Mouse (Mus musculus): ENCODE data around the gene Ptprn. TPM values are rescaled to one million over a fixed set of nuclear protein-coding genes. Genes with fewer than 3 reads are reported as not detected.
A peak's percentile ranks its signal among the peaks of the same experiment; 100 is the strongest.

The Ptprn gene
- polyA plus RNA-seq (2016; fragmentation: Nextera tagmentation; extraction: Ambion mirVana) = 11.7 and 12.6 TPM in 2 replicates

DNA sequence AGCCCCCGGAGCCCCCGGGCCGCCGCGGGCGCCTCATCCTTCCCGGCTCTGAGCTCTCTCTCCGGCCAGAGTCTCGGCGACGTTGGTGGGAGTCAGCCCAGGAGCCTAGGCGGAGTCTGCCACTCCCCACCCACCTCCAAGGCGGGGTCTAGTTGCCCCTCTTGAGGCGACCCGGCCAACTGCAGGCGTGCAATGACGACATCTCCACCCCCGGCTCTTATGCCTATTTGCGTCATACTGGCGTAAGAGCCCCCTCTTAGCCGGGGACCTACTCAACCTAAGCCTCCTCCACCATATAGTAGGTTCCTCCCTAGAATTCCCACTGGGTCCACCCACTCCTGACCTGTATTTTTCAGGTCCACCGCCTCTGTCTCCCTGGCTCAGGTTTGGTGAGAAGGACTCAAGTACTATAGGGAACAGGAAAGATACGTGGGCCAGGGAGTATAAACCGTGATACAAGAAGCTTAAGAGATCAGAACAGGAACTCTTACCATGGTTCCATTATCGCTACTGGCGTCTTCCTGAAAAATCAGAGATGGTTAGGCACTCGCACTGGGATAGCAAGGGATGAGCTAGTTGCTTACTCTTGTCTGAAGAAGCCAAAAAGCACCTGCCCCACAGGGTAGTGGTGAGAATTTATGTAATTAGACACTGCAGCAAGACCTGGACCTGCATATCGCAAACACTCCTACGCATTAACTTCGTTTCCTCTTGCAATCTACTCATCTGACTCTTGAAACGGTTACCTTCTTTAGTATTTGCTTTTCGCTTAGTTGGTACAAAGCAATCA, at the start of gene Ptprn:
Gene Ptprn, minus strand, starts transcription at position 412 of the 790 bp plus-strand sequence.
- H3K9ac ChIP-seq = peak within 1 kb of the TSS; percentile 60
- peak within 1 kb of the TSS; percentile 65 for H3K4me2 ChIP-seq (replicated peaks)
- H3K4me3 ChIP-seq = peak within 1 kb of the TSS; percentile 48
- no peaks in the 10 kb centered on the region for H3K36me3 ChIP-seq
- peak; percentile 74 for ATAC-seq (ENCODE audit: low FRiP score)
- H3K4me1 ChIP-seq = peaks cover 13% of the 10 kb centered on the region
- 12% methylated on average over 32 of the region's 32 CpGs for WGBS
- no peak within 1 kb of the TSS for H3K27ac ChIP-seq
- peaks cover 73% of the 10 kb centered on the region for H3K27me3 ChIP-seq
- no peaks in the 10 kb centered on the region for H3K9me3 ChIP-seq (replicated peaks)

DNA sequence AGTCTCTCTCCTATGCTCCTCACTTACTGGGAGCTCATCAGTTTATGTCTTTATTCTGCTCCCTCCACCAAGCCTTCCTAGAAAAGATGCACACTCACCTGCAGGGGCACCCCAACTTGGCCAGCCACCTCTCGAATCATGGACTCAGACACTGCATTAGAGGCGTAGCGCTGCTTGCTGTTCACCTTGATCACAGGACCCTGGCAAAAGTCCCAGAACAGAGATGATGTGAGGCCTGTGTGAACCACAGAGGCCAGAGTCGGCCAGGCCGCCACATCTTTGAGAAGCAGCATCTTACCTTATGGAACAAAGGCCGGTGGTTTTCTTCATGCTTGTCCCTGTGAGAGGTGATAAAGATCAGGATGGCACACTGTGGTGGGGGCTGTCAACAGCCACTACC, 47.4 kb upstream of the Ptprn start:
- no peaks in the 10 kb centered on the region for H3K27me3 ChIP-seq
- no peaks in the 10 kb centered on the region for H3K9me3 ChIP-seq (replicated peaks)
- H3K4me3 ChIP-seq = no peak overlapping the region
- WGBS = 95% methylated on average over 6 of the region's 6 CpGs
- H3K4me1 ChIP-seq = peaks cover 9% of the 10 kb centered on the region
- no peak overlapping the region for H3K27ac ChIP-seq
- ATAC-seq (ENCODE audit: low FRiP score) = no peak
- no peak overlapping the region for H3K9ac ChIP-seq
- peaks cover 81% of the 10 kb centered on the region for H3K36me3 ChIP-seq
- no peak overlapping the region for H3K4me2 ChIP-seq (replicated peaks)

DNA sequence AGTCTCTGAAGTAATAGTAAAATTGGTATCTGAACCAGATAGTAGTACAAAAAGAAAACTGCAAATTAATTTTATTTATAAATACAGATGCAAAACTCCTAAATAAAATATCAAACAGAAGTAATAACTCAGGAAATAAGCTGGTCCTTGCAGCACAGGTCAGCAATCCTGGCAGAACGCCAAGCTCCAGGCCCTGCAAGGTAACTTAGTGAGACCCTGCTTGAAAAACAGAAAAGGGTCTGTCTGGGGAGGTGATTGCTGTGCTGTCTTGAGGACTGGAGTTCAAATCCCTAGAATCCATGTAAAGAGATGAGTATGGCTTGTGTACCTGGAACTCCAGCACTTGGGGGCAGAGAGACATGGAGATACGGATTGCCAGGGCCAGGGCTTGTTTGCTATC, 40.4 kb upstream of the Ptprn start:
- Histone ChIP-seq H3K4me1 (no peaks in the 10 kb centered on the region), H3K27me3 (no peaks in the 10 kb centered on the region), H3K4me2 (replicated peaks) (no peak overlapping the region), H3K9me3 (replicated peaks) (no peaks in the 10 kb centered on the region), H3K36me3 (peaks cover 30% of the 10 kb centered on the region), H3K27ac (no peak overlapping the region), H3K9ac (no peak overlapping the region), H3K4me3 (no peak overlapping the region)
- ATAC-seq (ENCODE audit: low FRiP score) = no peak
- WGBS = 90% methylated on average over 2 of the region's 2 CpGs

DNA sequence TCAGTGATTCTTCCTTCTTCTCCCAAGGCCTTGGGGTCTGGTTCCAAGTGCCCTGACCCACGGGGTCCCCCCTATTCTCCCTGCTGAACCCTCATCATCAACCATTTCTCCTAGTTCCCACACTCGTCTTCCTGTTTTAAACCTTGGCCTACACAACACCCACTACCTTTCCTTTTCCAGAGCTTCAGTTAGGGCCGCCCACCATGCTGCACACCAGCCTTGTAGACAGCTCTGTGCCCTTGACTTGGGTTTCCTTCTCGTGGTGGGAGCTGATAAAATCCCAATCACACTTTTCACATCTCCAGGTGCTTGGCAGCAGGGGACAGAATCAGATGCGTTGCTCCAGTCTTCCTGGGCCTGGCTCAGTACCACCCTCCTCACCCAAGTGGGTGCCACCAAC, 30.0 kb upstream of the Ptprn start:
- H3K36me3 ChIP-seq = no peaks in the 10 kb centered on the region
- no peak overlapping the region for H3K4me2 ChIP-seq (replicated peaks)
- no peak overlapping the region for H3K4me3 ChIP-seq
- H3K9ac ChIP-seq = no peak overlapping the region
- H3K27me3 ChIP-seq = no peaks in the 10 kb centered on the region
- no peak for ATAC-seq (ENCODE audit: low FRiP score)
- 79% methylated on average over 5 of the region's 5 CpGs for WGBS
- H3K27ac ChIP-seq = no peak overlapping the region
- no peaks in the 10 kb centered on the region for H3K9me3 ChIP-seq (replicated peaks)
- H3K4me1 ChIP-seq = peaks cover 10% of the 10 kb centered on the region

DNA sequence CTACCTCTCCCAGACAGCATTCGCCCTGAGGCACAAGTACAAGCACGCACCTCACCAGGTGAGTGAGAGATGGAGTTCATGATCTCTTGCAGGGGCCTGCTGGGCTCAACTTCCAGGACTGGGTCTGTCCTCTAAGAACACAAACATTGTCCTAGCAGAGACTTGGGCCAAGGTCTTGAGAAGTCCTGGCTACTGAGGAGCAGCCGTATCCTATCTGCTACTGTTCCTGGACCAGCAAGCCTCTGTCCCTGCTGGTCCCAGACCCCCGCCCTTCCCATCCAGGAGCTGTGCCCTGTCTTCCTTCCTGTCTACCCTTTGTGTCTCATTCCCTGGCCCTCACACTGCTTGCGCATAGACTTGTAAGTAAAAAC, 29.0 kb upstream of the Ptprn start:
- no peak for ATAC-seq (ENCODE audit: low FRiP score)
- H3K4me2 ChIP-seq (replicated peaks) = no peak overlapping the region
- H3K36me3 ChIP-seq = no peaks in the 10 kb centered on the region
- no peak overlapping the region for H3K4me3 ChIP-seq
- H3K27me3 ChIP-seq = no peaks in the 10 kb centered on the region
- H3K4me1 ChIP-seq = peaks cover 20% of the 10 kb centered on the region
- WGBS = 83% methylated on average over 5 of the region's 5 CpGs
- no peak overlapping the region for H3K27ac ChIP-seq
- H3K9ac ChIP-seq = no peak overlapping the region
- no peaks in the 10 kb centered on the region for H3K9me3 ChIP-seq (replicated peaks)

DNA sequence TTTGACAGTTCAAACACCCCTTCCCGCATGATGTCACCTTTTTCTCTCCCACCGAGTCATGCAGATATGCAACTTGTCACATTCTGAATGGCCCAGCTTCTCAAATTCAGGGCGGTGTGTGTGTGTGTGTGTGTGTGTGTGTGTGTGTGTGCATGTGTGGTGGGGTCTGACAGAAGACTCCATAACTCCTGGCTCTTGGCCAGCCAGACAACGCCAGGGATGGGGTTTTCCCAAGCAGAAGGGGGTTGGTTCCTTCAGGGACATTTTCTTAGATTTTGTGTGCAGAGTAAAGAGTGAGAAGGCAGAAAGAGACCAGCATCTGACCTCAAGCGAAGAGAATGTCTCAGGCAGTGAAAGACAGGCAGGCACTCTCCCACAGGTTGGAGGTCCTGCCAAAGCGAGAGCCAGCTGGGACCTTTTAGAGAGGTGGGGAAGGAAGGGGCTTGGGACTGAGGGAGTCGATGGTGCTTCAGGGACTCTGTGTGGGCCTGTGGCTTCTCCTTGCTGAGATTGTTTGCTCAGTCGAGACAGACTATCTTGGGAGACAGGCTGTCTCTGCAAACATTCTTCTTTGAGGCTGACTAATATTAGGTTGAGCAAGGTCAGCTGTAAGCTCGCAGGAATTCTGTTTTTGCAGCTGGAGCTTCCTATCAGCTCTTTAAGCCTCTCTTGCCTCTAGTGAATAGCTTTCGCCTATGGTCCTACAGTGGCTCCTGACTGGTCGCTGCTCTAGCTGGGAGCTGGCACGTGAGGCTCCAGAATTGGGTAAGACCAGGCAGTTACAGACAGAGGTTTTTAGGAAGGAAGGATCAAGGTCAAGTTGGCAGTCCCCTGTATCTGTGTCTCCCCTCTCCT, 28.4 kb upstream of the Ptprn start:
- no peak overlapping the region for H3K9ac ChIP-seq

DNA sequence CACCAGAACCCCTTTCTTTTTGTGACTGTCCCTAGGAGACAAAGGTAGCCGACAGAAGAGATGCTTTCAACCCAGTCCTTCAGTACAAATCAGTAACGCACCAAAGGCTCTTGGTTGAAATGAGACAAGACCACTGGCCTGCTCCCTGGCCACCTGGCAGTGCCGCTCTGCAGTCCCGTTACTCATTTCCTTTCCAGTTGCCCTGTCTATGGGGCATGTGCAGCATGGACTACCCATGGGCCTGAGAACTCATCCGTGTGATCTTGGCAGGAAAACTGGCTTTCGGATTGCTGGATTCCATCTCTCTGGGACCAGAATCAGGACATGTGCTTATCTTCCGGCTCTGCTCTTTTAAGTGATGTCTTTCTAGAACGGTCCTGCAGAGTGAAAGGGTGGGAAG, 27.0 kb upstream of the Ptprn start:
- Histone ChIP-seq H3K9me3 (replicated peaks) (no peaks in the 10 kb centered on the region), H3K4me2 (replicated peaks) (no peak overlapping the region), H3K36me3 (no peaks in the 10 kb centered on the region), H3K27me3 (no peaks in the 10 kb centered on the region), H3K9ac (no peak overlapping the region), H3K27ac (no peak overlapping the region), H3K4me1 (peaks cover 26% of the 10 kb centered on the region), H3K4me3 (no peak overlapping the region)
- 88% methylated on average over 8 of the region's 8 CpGs for WGBS
- ATAC-seq (ENCODE audit: low FRiP score) = no peak

More for the DNA sequence above, 28.4 kb upstream of the Ptprn start:
- Histone ChIP-seq H3K4me3 (no peak overlapping the region), H3K4me1 (peaks cover 26% of the 10 kb centered on the region), H3K27ac (peak overlapping the region; percentile 35; the same call in 1 of the 2 replicates), H3K36me3 (no peaks in the 10 kb centered on the region), H3K4me2 (replicated peaks) (no peak overlapping the region), H3K9me3 (replicated peaks) (no peaks in the 10 kb centered on the region), H3K27me3 (no peaks in the 10 kb centered on the region)
- ATAC-seq (ENCODE audit: low FRiP score) = no peak
- WGBS = 57% methylated on average over 12 of the region's 12 CpGs

DNA sequence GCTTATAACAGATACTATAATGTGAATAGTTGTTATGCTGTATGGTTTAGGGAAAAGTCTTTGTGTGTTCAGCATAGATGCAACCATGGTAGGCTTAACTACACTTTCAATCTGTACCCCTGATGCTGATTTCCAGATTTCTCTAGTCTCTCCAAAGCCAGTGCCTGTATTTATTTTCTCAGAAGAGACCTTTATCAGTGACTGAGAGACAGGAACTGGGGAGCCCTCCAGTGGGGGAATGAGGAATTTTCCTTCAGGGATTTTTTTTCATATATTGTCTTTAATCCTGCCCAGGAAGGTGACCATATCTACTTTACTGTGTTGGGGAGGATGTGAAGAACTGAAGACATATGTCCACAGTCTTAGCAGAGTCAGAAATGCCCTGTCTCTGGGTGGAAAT, 26.3 kb upstream of the Ptprn start:
- Histone ChIP-seq H3K9me3 (replicated peaks) (no peaks in the 10 kb centered on the region), H3K4me2 (replicated peaks) (no peak overlapping the region), H3K36me3 (no peaks in the 10 kb centered on the region), H3K27me3 (no peaks in the 10 kb centered on the region), H3K9ac (no peak overlapping the region), H3K27ac (peak overlapping the region; percentile 93), H3K4me1 (peaks cover 26% of the 10 kb centered on the region), H3K4me3 (no peak overlapping the region)
- ATAC-seq (ENCODE audit: low FRiP score) = peak; percentile 14; the same call in 1 of the 2 replicates

DNA sequence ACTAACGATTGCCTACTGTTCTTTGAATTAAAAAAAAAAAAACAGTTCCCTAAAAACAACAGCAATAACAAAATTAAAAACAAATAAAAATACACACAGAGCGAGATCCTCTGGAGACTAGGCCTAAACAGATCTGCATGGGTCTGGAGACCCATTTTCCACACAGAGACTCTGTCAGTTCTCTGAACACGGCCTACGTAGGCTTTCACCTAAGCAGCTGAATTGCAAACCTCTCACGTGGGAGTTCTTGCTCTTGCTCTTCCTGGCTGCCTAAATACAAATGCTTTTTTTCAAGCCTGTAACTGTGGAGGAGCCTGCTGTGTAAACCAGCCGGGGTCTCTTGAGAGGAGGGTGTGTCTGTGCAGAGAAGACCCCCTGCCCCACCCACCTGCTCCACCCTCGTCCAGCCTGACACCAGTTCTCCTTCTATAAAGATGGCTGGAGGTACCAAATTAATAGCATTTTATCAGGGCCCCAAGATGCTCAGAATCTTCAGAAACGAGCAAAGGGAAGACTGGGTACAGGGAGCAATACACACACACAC, 25.7 kb upstream of the Ptprn start:
- no peak overlapping the region for H3K9ac ChIP-seq
- peak overlapping the region; percentile 93 for H3K27ac ChIP-seq
- H3K36me3 ChIP-seq = no peaks in the 10 kb centered on the region
- no peak overlapping the region for H3K4me3 ChIP-seq
- ATAC-seq (ENCODE audit: low FRiP score) = peak; percentile 59
- peaks cover 26% of the 10 kb centered on the region for H3K4me1 ChIP-seq
- no peaks in the 10 kb centered on the region for H3K9me3 ChIP-seq (replicated peaks)
- H3K27me3 ChIP-seq = no peaks in the 10 kb centered on the region
- whole genome bisulfite sequencing = 31% methylated on average over 8 of the region's 8 CpGs
- 0 out of 2 replicates have a peak overlapping the region, but pooled peaks have one; percentile 13 for H3K4me2 ChIP-seq (replicated peaks)

DNA sequence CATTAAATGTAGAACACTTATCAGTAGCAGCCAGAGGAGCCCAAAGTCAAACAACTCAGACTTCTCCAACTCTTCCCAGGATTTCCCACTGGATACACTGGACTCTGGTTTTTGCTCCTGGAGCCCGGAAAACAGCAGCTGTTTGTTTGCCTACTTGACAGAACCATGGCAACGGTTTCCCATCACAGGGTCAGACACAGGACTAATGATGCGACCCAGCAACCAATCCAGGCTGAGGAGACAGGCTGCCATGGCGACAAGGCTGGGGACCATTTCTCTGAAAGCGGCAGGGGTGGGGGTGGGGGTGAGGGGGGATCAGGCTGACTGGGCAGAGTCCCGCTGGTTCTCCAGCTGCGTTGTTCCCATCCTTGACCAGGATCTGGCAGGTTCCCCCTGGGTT, 25.1 kb upstream of the Ptprn start:
- Histone ChIP-seq H3K36me3 (no peaks in the 10 kb centered on the region), H3K27ac (peak overlapping the region; percentile 93), H3K4me1 (peaks cover 26% of the 10 kb centered on the region), H3K4me3 (no peak overlapping the region), H3K27me3 (no peaks in the 10 kb centered on the region), H3K9me3 (replicated peaks) (no peaks in the 10 kb centered on the region), H3K9ac (no peak overlapping the region), H3K4me2 (replicated peaks) (peak overlapping the region; percentile 27; the same call in 1 of the 2 replicates)
- peak; percentile 91 for ATAC-seq (ENCODE audit: low FRiP score)
- WGBS = 5% methylated on average over 7 of the region's 7 CpGs

DNA sequence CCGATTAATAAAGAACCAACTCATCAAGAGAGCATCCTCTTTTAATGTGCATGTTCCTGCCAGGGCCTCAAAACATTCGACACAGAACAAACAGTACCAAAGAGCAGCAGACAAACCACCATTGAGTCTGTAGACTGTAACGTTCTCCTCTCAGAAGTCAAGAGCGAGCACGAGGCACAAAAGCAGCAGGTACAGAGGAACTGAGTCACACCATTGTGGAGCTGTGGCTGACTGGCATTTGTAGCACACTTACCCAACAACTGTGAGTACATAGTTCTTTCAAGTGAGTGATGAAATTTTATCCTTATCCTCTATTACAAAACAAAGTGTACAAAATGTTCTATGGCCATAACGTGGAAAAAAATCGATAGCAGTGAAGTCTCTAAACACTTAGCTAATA, 20.6 kb upstream of the Ptprn start:
- no peak for ATAC-seq (ENCODE audit: low FRiP score)
- no peak overlapping the region for H3K9ac ChIP-seq
- H3K4me3 ChIP-seq = no peak overlapping the region
- H3K27me3 ChIP-seq = no peaks in the 10 kb centered on the region
- no peak overlapping the region for H3K27ac ChIP-seq
- peaks cover 21% of the 10 kb centered on the region for H3K4me1 ChIP-seq
- H3K9me3 ChIP-seq (replicated peaks) = no peaks in the 10 kb centered on the region
- H3K4me2 ChIP-seq (replicated peaks) = no peak overlapping the region
- H3K36me3 ChIP-seq = no peaks in the 10 kb centered on the region
- WGBS = 87% methylated on average over 7 of the region's 7 CpGs

DNA sequence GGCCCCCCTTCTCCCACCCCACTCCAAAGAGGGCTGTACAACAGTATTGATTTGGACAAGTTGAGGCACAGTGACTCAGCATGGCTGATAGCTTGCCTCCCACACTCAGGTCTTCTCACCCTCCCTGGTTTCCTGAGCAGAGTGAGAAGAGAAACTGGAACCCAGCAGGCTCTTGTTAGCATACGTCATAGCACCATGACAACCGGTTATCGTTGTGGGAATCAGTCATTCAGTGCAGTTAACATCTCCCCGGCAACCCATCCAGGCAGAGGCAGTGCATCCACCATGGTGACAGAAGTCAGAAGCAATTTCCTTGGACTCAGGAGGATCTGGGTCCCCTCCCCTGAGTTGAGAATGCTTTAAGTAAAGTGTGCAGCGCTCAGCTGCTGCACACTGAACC, 18.7 kb upstream of the Ptprn start:
- Histone ChIP-seq H3K4me2 (replicated peaks) (no peak overlapping the region), H3K9ac (no peak overlapping the region), H3K27me3 (peaks cover 12% of the 10 kb centered on the region; the same call in 1 of the 2 replicates), H3K27ac (no peak overlapping the region), H3K9me3 (replicated peaks) (no peaks in the 10 kb centered on the region), H3K36me3 (no peaks in the 10 kb centered on the region), H3K4me3 (no peak overlapping the region), H3K4me1 (peaks cover 6% of the 10 kb centered on the region)
- 68% methylated on average over 5 of the region's 5 CpGs for WGBS
- no peak for ATAC-seq (ENCODE audit: low FRiP score)

Measured in hindbrain, embryonic 12.5 days (tissue).